Mouse (Mus musculus) hindbrain, embryonic 16.5 days (tissue): Measurements from ENCODE around the gene Uox. TPM values are rescaled to one million over a fixed set of nuclear protein-coding genes. Genes with fewer than 3 reads are reported as not detected.

ENCODE experiments used
- ATAC-seq: fragments of 200-750 bp; cut with Nextera tagmentation; 2 replicates; pipeline ENCODE4 v1.8.0; 2017; ENCODE audit warnings: moderate TSS enrichment, moderate library complexity
- H3K27ac ChIP-seq: fragments of 300-500 bp; sonication (generic); 2 replicates; pipeline ENCODE4 v1.5.1; 2014; ENCODE audit warnings: low read depth, mild to moderate bottlenecking, control low read depth, low read length, moderate library complexity
- H3K27me3 ChIP-seq: fragments of 300-500 bp; sonication (generic); replicated peaks from 2 replicates; pipeline ENCODE4 v1.6.1; 2014; ENCODE audit warnings: low read length; ENCODE audit not compliant: control insufficient read depth, insufficient read depth
- H3K36me3 ChIP-seq: fragments of 300-500 bp; sonication (generic); 2 replicates; pipeline ENCODE4 v1.6.1; 2014; ENCODE audit warnings: mild to moderate bottlenecking, low read length, moderate library complexity, mixed read lengths; ENCODE audit not compliant: control insufficient read depth, insufficient read depth
- H3K4me1 ChIP-seq: fragments of 300-500 bp; sonication (generic); 2 replicates; pipeline ENCODE4 v1.6.1; 2014; ENCODE audit warnings: low read depth, low read length; ENCODE audit not compliant: control insufficient read depth, insufficient read depth
- H3K4me2 ChIP-seq: fragments of 300-500 bp; sonication (generic); 2 replicates; pipeline ENCODE4 v1.6.1; 2014; ENCODE audit warnings: mild to moderate bottlenecking, low read length, control low read depth, moderate library complexity
- H3K4me3 ChIP-seq: fragments of 300-500 bp; sonication (generic); 2 replicates; pipeline ENCODE4 v1.5.1; 2014; ENCODE audit warnings: mild to moderate bottlenecking, low read length, control low read depth, moderate library complexity
- H3K9ac ChIP-seq: fragments of 300-500 bp; sonication (generic); 2 replicates; pipeline ENCODE4 v1.6.1; 2014; ENCODE audit warnings: low read depth, mild to moderate bottlenecking, control low read depth, low read length, moderate library complexity
- H3K9me3 ChIP-seq: fragments of 300-500 bp; sonication (generic); 2 replicates; pipeline ENCODE4 v1.6.1; 2014; ENCODE audit warnings: mild to moderate bottlenecking, low read length, moderate library complexity; ENCODE audit not compliant: control insufficient read depth
- WGBS: fragments of 180-500 bp; shearing (Covaris S2); extraction: QIAGEN DNeasy Blood & Tissue Kit; methylation state at CpG from one replicate; pipeline ENCODE4 v1.1.7; 2014; 5-methylcytosine and 5-hydroxymethylcytosine counted together
- polyA plus RNA-seq: library from polyadenylated mRNA; unstranded; fragments of >200 nt; fragmentation: Nextera tagmentation; extraction: Ambion mirVana; gene quantifications from 2 replicates; pipeline ENCODE4 v1.2.1, GENCODE M21; 2015

Uox gene
- polyA plus RNA-seq, 1 experiment from 2014 or later, result not detected

GRCm38 (mm10) chr3:146680625-146681024 lies 110.4 kb downstream of the Uox start:
- Histone ChIP-seq H3K36me3 (no peaks in the 10 kb centered on the region), H3K4me3 (no peak overlapping the region), H3K4me1 (no peaks in the 10 kb centered on the region; the same call in none of the 2 replicates), H3K9me3 (no peaks in the 10 kb centered on the region), H3K4me2 (no peak overlapping the region), H3K27ac (no peak overlapping the region), H3K27me3 (no peaks in the 10 kb centered on the region), H3K9ac (no peak overlapping the region)
- WGBS, result 94% methylated on average over 13 of the region's 13 CpGs
- ATAC-seq, result no peak

DNA sequence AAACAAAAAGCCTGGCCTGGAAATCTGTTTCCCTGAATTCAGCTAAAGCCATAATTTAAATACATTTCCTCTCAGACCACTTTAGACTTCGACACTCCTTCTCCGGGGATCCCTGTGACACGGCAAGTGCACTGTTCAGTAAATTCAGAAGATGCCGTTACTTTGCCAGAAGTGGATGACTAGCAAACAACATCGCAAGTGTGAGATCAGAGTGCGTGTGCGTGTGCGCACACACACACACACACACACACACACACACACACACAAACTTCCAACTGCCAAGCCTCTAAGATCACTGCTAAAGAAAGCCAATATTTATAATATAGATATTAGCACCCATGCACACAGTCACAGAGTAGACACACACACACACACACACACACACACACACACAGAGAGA lies 111.5 kb downstream of the Uox start:
- WGBS, result 67% methylated on average over 8 of the region's 8 CpGs
- Histone ChIP-seq H3K9me3 (no peaks in the 10 kb centered on the region), H3K4me1 (no peaks in the 10 kb centered on the region; the same call in none of the 2 replicates), H3K27me3 (no peaks in the 10 kb centered on the region), H3K9ac (no peak overlapping the region), H3K36me3 (no peaks in the 10 kb centered on the region), H3K27ac (no peak overlapping the region), H3K4me2 (peak overlapping the region; percentile 46), H3K4me3 (peak overlapping the region; percentile 25; the same call in 1 of the 2 replicates)
- no peak for ATAC-seq

Other genes starting within 250 kb of the Uox start
- gene Ssx2ip, start 165.8 kb upstream of the Uox start, polyA plus RNA-seq, result 17.9 and 18.8 TPM in 2 replicates
- 5.0 and 5.7 TPM in 2 replicates for gene Ctbs, start 120.6 kb upstream of the Uox start, polyA plus RNA-seq
- gene Spata1, start 70.7 kb upstream of the Uox start, polyA plus RNA-seq, result 4.5 and 5.5 TPM in 2 replicates
- 340 and 347 TPM in 2 replicates for gene Gng5, start 70.6 kb upstream of the Uox start, polyA plus RNA-seq
- 31.5 and 32.5 TPM in 2 replicates for gene Rpf1, start 49.0 kb upstream of the Uox start, polyA plus RNA-seq
- gene Dnase2b, start 45.2 kb downstream of the Uox start, polyA plus RNA-seq, result not detected in 2 replicates
- not detected in 2 replicates for gene 4930503B20Rik, start 80.9 kb downstream of the Uox start, polyA plus RNA-seq
- 0.12 and 0.20 TPM in 2 replicates for gene Samd13, start 115.2 kb downstream of the Uox start, polyA plus RNA-seq
- 199 and 204 TPM in 2 replicates for gene Prkacb, start 242.6 kb downstream of the Uox start, polyA plus RNA-seq